Mouse (Mus musculus) hindbrain, postnatal 0 days (tissue): ENCODE results near the gene 4930467E23Rik. TPM values are rescaled to one million over a fixed set of nuclear protein-coding genes. Genes with fewer than 3 reads are reported as not detected.
"Not testable (repeated sequence)": the region's sequence is repeated elsewhere in the genome, so short reads cannot be mapped to it uniquely, and the experiment has no call there.

Experiments used
- ATAC-seq: fragments of 200-750 bp; cut with Nextera tagmentation; 2 replicates; pipeline ENCODE4 v1.8.0; 2017; ENCODE audit warnings: mild to moderate bottlenecking, moderate TSS enrichment, moderate library complexity
- DNase-seq: peaks from one replicate; pipeline ENCODE4 v3.0.0-alpha.2; 2015; ENCODE audit warnings: low spot score
- H3K27ac ChIP-seq: fragments of 300-500 bp; sonication (generic); 2 replicates; pipeline ENCODE4 v1.5.1; 2014; ENCODE audit warnings: mild to moderate bottlenecking
- H3K27me3 ChIP-seq: fragments of 300-500 bp; sonication (generic); 2 replicates; pipeline ENCODE4 v1.6.1; 2014; ENCODE audit warnings: low read length, mixed read lengths; ENCODE audit not compliant: insufficient read depth
- H3K36me3 ChIP-seq: fragments of 300-500 bp; sonication (generic); 2 replicates; pipeline ENCODE4 v1.6.1; 2014; ENCODE audit warnings: low read length, mixed read lengths; ENCODE audit not compliant: insufficient read depth
- H3K4me1 ChIP-seq: fragments of 300-500 bp; sonication (generic); 2 replicates; pipeline ENCODE4 v1.6.1; 2014; ENCODE audit warnings: antibody characterized with exemption, low read length, mixed read lengths; ENCODE audit not compliant: insufficient read depth
- H3K4me2 ChIP-seq: fragments of 300-500 bp; sonication (generic); 2 replicates; pipeline ENCODE4 v1.6.1; 2014; ENCODE audit warnings: low read depth, mild to moderate bottlenecking, low read length, moderate library complexity, mixed read lengths
- H3K4me3 ChIP-seq: fragments of 300-500 bp; sonication (generic); 2 replicates; pipeline ENCODE4 v1.5.1; 2014; ENCODE audit warnings: low read length
- H3K9ac ChIP-seq: fragments of 300-500 bp; sonication (generic); replicated peaks from 2 replicates; pipeline ENCODE4 v1.6.1; 2014; ENCODE audit warnings: mild to moderate bottlenecking, low read length, moderate library complexity, mixed read lengths
- H3K9me3 ChIP-seq: fragments of 300-500 bp; sonication (generic); 2 replicates; pipeline ENCODE4 v1.6.1; 2016; ENCODE audit warnings: low read length, mixed read lengths
- CTCF ChIP-seq: IDR thresholded peaks from 2 replicates; pipeline ENCODE4 v1.5.1; 2016; ENCODE audit warnings: antibody characterized with exemption, control low read depth, low read depth
- WGBS: fragments of 180-500 bp; shearing (Covaris S2); extraction: QIAGEN DNeasy Blood & Tissue Kit; methylation state at CpG from one replicate; pipeline ENCODE4 v1.1.7; 2014; 5-methylcytosine and 5-hydroxymethylcytosine counted together
- polyA plus RNA-seq: library from polyadenylated mRNA; unstranded; fragments of >200 nt; fragmentation: Nextera tagmentation; extraction: Ambion mirVana; gene quantifications from 2 replicates; pipeline ENCODE4 v1.2.1, GENCODE M21; 2015
- total RNA-seq: library from RNA; depleted of rRNA; stranded (reverse); fragments of >200 nt; gene quantifications from 2 replicates; pipeline ENCODE4 v1.2.3, GENCODE M21; 2014

Gene 4930467E23Rik
- total and polyA plus RNA-seq, 2 experiments from 2014 or later, result not detected

DNA sequence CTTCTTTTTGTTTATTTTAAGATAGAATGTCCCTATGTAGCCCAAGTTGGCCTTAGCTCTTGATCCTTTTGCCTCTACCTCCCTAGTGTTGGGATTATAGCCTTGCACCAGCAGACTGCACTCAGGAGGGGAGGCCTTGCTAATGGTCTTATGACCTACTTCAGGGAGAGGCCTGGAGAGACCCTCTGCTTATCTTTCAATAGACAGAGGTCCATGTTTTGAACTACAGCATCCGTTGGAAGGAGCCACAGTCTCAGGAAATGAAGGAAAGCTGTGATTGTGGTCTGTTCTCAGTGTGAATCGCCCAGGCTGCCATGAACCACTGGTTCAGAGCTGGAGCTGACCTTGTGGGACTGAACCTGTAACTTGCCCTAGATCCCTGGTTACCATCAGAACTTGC is 27.1 kb upstream of the 4930467E23Rik start:
- WGBS, result 75% methylated on average over 1 of the region's 2 CpGs
- H3K27me3 ChIP-seq, ATAC-seq: not testable (repeated sequence)

DNA sequence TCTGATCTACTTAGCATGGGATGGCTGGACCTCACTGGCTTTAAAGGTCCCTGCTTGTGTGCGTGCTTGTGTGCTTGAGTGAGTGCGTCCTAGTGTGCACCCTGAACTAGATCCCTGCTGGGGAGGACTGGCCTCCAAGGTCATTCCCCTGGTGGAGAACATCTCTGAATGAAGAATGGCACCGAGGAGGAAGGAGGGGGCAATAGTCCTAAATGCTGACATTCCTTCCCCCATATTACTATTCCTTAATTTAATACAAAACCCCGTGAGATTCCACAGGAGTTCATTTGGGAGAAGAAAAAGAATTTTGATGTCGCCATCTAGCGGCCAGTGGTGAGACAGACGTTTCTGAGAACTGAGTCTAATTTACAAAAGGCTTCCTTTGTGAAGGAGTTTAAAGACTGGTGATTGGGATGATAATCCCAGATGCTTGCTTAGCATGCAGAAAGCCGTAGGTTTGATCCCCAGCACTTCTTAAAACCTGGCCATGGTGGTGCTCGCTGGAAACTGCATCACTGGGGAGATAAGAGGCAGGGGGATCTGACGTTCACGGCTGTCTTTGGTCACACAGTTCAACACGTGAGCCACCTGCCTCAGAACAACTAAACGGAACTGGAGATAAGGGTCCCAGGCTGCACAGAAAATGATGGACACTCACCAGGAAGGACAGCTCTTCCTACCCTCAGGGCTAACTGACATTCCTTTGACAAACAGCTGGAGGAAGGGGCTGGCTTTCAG is 26.2 kb upstream of the 4930467E23Rik start:
- not testable (repeated sequence) for H3K36me3 ChIP-seq, H3K9me3 ChIP-seq, H3K4me1 ChIP-seq, H3K4me2 ChIP-seq, H3K27me3 ChIP-seq, H3K27ac ChIP-seq, H3K4me3 ChIP-seq, H3K9ac ChIP-seq
- peak; percentile 96 for DNase-seq
- peak; percentile 61 for TF ChIP-seq CTCF
- ATAC-seq, result peak; percentile 92
- 46% methylated on average over 13 of the region's 13 CpGs for WGBS

More for the DNA sequence above, 27.1 kb upstream of the 4930467E23Rik start:
- not testable (repeated sequence) for H3K4me1 ChIP-seq, H3K4me2 ChIP-seq, H3K36me3 ChIP-seq, H3K27ac ChIP-seq, H3K9me3 ChIP-seq, DNase-seq, H3K9ac ChIP-seq, H3K4me3 ChIP-seq

DNA sequence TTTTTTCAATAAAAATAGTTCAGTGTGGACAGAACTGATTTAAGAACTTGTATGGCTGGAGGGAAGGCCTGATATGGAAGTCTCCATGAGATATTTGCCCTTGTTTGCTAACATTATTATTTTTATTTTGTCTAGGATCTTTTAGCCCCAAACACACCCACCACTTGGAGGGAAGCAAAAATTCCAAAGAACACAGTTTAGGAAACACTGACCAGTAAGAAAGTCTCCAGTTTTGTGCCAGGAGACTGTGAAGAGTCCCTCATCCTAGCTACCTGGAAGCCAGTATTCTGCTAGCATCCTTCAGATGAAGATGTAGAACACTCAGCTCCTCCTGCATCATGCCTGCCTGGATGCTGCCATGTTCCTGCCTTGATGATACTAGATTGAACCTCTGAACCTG is 25.5 kb upstream of the 4930467E23Rik start:
- not testable (repeated sequence) for DNase-seq, H3K4me2 ChIP-seq, ATAC-seq

DNA sequence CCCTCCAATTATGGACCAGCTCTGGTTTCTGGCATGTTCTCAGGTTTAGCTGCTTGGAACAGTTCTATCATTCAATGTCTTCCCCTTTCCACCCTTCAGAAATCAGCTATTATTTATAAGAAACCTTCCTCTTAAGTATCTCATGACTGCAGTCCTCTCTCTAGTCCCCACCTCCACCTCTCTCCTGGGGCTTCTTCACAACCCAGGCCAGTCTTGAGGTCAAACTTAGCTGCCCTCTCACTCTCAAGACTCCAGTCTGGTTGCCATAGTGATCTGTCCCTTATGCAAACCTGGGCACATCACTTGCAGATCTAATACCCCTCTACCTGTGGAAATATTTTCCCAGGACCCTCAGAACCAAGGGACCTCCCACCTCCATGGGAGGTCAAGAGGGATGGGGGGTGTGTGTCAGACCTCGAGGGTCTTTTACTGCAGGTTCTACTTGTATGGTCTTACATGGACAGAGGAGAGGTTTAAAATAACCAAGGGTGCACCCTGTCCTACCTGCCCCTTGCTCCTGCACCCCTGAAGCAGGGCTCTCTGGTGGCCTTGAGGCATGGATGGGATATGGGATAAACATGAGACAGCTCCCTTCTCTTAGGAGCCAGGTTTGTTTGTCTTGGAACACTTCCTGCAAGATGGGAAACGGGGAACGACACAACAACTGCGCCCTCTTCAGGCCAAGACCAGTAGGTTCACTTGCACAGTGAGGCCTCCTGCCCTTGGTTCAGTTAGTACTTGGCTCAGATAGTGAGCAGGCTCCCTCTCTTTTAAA is 24.7 kb upstream of the 4930467E23Rik start:
- H3K4me3 ChIP-seq, H3K27ac ChIP-seq, H3K27me3 ChIP-seq, H3K9me3 ChIP-seq, H3K4me1 ChIP-seq, DNase-seq, H3K4me2 ChIP-seq, H3K36me3 ChIP-seq, ATAC-seq, H3K9ac ChIP-seq: not testable (repeated sequence)
- no CpG with 5 or more reads among the region's 4 CpGs for WGBS

More for the DNA sequence above, 25.5 kb upstream of the 4930467E23Rik start:
- not testable (repeated sequence) for H3K9me3 ChIP-seq, H3K27ac ChIP-seq, H3K4me1 ChIP-seq, H3K9ac ChIP-seq, H3K27me3 ChIP-seq, H3K36me3 ChIP-seq, H3K4me3 ChIP-seq

DNA sequence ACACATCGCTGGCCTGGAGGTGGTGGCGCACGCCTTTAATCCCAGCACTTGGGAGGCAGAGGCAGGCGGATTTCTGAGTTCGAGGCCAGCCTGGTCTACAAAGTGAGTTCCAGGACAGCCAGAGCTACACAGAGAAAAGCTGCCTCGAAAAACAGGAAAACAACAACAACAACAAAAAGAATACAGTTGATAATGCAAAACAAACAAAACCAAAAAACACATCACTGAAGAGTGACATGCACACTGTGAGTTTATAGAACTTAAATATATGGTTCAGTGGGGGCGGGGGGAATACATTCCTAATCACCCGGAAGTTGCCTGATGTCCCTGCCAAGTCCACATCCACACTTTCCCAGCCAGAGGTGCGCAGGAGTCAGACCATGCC is 24.2 kb upstream of the 4930467E23Rik start:
- not testable (repeated sequence) for H3K36me3 ChIP-seq, ATAC-seq, H3K4me3 ChIP-seq, H3K27me3 ChIP-seq, H3K4me2 ChIP-seq, H3K9ac ChIP-seq, H3K4me1 ChIP-seq, H3K9me3 ChIP-seq, H3K27ac ChIP-seq
- DNase-seq, result peak; percentile 1
- 83% methylated on average over 9 of the region's 9 CpGs for WGBS

DNA sequence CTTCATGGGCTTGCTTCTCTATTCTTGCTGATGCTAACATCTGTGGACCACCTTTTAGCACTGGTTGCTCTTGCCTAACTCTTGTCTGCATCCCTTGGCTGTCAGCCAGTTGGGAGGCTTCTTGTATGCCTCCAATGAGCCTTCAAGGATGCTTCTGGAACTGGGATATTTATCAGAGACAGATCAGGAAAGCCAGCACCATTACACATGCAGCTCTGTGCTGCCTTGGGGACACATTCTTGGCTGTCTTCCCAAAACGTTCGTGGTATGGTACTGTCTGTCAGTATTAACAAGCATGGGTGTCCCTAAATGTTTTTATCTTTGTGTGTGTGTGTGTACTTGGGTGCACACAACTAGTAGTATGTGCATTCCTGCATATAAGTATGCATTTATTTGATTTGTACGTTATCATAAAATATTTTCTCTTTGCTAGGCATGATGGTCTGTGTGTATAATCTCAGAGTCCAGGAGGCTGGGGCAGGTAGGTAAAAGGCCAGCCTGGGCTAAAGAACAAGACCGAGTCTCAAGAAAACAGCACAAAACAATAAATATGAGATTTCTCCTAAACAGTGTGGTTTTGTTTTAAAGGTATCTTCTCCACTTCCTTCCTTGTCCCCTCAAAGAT is 23.2 kb upstream of the 4930467E23Rik start:
- H3K27me3 ChIP-seq, H3K4me1 ChIP-seq, H3K9ac ChIP-seq, H3K9me3 ChIP-seq, DNase-seq, ATAC-seq, H3K4me3 ChIP-seq, H3K36me3 ChIP-seq, H3K27ac ChIP-seq, H3K4me2 ChIP-seq: not testable (repeated sequence)
- WGBS, result 78% methylated on average over 4 of the region's 4 CpGs
